Mouse (Mus musculus): ENCODE measurements around the gene Trove2. TPM values are rescaled to one million over a fixed set of nuclear protein-coding genes. Genes with fewer than 3 reads are reported as not detected.

Gene Trove2
- total and polyA plus RNA-seq, 3 experiments: 4.5 to 4.6 TPM; not detected in 1

- H3K4me3 ChIP-seq (ENCODE audit: control insufficient read depth in 1 of 2, insufficient read depth in 1 of 2, low read depth in 2 of 2, low read length in 2 of 2): no peak overlapping the region
- H3K4me1 ChIP-seq (ENCODE audit: control insufficient read depth in 1 of 2, insufficient read depth in 2 of 2, low read length in 2 of 2): no peaks in the 10 kb centered on the region
- H3K9ac ChIP-seq (ENCODE audit: control insufficient read depth, low read depth, low read length, poor library complexity, severe bottlenecking): no peak overlapping the region
- H3K27me3 ChIP-seq (ENCODE audit: control insufficient read depth in 1 of 2, insufficient read depth in 2 of 2, low read length in 2 of 2): no peaks in the 10 kb centered on the region
- no peaks in the 10 kb centered on the region for H3K79me2 ChIP-seq (ENCODE audit: control insufficient read depth, insufficient read depth, low read length, poor library complexity)
- peak; percentile 78 for DNase-seq (ENCODE audit: low read depth, low spot score)
- H3K36me3 ChIP-seq (ENCODE audit: control insufficient read depth in 1 of 2, insufficient read depth in 2 of 2, low read length in 2 of 2): peaks cover 0 to 9% of the 10 kb centered on the region in 2 experiments; a peak in 3 of 4 replicates
- no peak overlapping the region for H3K27ac ChIP-seq (ENCODE audit: control insufficient read depth, low read depth, low read length)
- H3K9me3 ChIP-seq (replicated peaks; ENCODE audit: insufficient read depth, low read length): no peaks in the 10 kb centered on the region
- TF ChIP-seq TBP (IDR thresholded peaks at IDR 0.05; ENCODE audit: low read depth, low read length): no peak
- TF ChIP-seq CTCF (IDR thresholded peaks at IDR 0.05 in 2 of 3, conservative IDR thresholded peaks at IDR 0.05 in 1 of 3; ENCODE audit: control insufficient read depth in 1 of 3, insufficient read depth in 1 of 3, low read depth in 2 of 3, low read length in 3 of 3, poor library complexity in 1 of 3, severe bottlenecking in 1 of 3): peak; percentile 77 to 92 (median 78)
- TF ChIP-seq MYC (IDR thresholded peaks at IDR 0.05; ENCODE audit: low read depth, low read length): no peak
- TF ChIP-seq SMC3 (IDR thresholded peaks at IDR 0.05; ENCODE audit: low read depth, low read length): peak; percentile 92
- TF ChIP-seq ZC3H11A (IDR thresholded peaks at IDR 0.05; ENCODE audit: low read depth, low read length): peak; percentile 69
- TF ChIP-seq SIN3A (IDR thresholded peaks at IDR 0.05; ENCODE audit: low read length): peak; percentile 18; the same call in 1 of the 2 replicates
- no peak for TF ChIP-seq MAFK (IDR thresholded peaks at IDR 0.05; ENCODE audit: borderline replicate concordance, low read depth, low read length)
- peak; percentile 58 for TF ChIP-seq RAD21 (IDR thresholded peaks at IDR 0.05; ENCODE audit: low read depth, low read length)
- TF ChIP-seq GABPA (IDR thresholded peaks at IDR 0.05; ENCODE audit: low read depth, low read length): no peak
- no peak for TF ChIP-seq GATA1 (IDR thresholded peaks at IDR 0.05; ENCODE audit: low read depth, low read length)
- no peak for TF ChIP-seq MXI1 (IDR thresholded peaks at IDR 0.05; ENCODE audit: low read depth, low read length)
- TF ChIP-seq MAZ (IDR thresholded peaks at IDR 0.05; ENCODE audit: low read depth, low read length): 0 out of 2 replicates have a peak, but pooled peaks have one; percentile 17
- TF ChIP-seq NELFE (IDR thresholded peaks at IDR 0.05; ENCODE audit: low read depth, low read length): no peak
These were observed 37.0 kb upstream of the Trove2 start for GRCm38 (mm10) chr1:143813676-143814360.

GRCm38 (mm10) chr1:143809062-143809461, 32.2 kb upstream of the Trove2 start:
- Histone ChIP-seq H3K4me3 (ENCODE audit: control insufficient read depth in 1 of 2, insufficient read depth in 1 of 2, low read depth in 2 of 2, low read length in 2 of 2) (no peak overlapping the region), H3K4me1 (ENCODE audit: control insufficient read depth in 1 of 2, insufficient read depth in 2 of 2, low read length in 2 of 2) (no peaks in the 10 kb centered on the region), H3K36me3 (ENCODE audit: control insufficient read depth in 1 of 2, insufficient read depth in 2 of 2, low read length in 2 of 2) (peaks cover 0 to 39% of the 10 kb centered on the region in 2 experiments; a peak in 2 of 4 replicates), H3K79me2 (ENCODE audit: control insufficient read depth, insufficient read depth, low read length, poor library complexity) (no peaks in the 10 kb centered on the region), H3K27me3 (ENCODE audit: control insufficient read depth in 1 of 2, insufficient read depth in 2 of 2, low read length in 2 of 2) (no peaks in the 10 kb centered on the region), H3K9ac (ENCODE audit: control insufficient read depth, low read depth, low read length, poor library complexity, severe bottlenecking) (no peak overlapping the region), H3K27ac (ENCODE audit: control insufficient read depth, low read depth, low read length) (no peak overlapping the region), H3K9me3 (replicated peaks; ENCODE audit: insufficient read depth, low read length) (no peaks in the 10 kb centered on the region)
- DNase-seq (ENCODE audit: low read depth, low spot score): no peak
- no peak for TF ChIP-seq ZKSCAN1 (IDR thresholded peaks at IDR 0.05; ENCODE audit: low read depth, low read length)
- TF ChIP-seq NELFE (IDR thresholded peaks at IDR 0.05; ENCODE audit: low read depth, low read length): no peak
- no peak for TF ChIP-seq NRF1 (IDR thresholded peaks at IDR 0.05; ENCODE audit: insufficient read depth, low read depth, low read length, poor library complexity, severe bottlenecking)
- no peak for TF ChIP-seq SIN3A (IDR thresholded peaks at IDR 0.05; ENCODE audit: low read length)
- TF ChIP-seq ZNF384 (IDR thresholded peaks at IDR 0.05; ENCODE audit: low read depth, low read length): no peak
- no peak for TF ChIP-seq SMC3 (IDR thresholded peaks at IDR 0.05; ENCODE audit: low read depth, low read length)
- TF ChIP-seq MAFK (IDR thresholded peaks at IDR 0.05; ENCODE audit: borderline replicate concordance, low read depth, low read length): no peak
